ENCODE assay signal across 28 mouse cellular contexts in the genomic region with DNA sequence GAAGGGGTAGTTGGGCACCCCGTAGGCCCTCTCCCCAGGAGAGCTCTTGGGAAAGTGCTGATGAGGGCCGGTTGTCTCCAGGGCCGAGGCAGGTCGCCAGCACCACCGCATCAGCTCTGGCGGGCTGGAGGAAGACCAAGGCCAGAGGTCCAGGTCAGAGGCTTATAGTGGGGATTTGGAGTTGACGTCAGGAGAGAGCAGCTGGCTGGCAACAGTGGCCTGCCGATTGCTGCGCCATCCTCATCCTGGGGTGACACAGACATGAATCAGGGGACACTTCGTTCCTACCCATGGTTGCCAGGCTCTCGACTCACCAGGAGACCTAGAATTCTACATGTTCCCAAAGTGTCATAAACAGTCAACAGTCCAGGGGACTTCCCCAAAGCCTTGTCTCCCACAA. TPM values are rescaled to one million over a fixed set of nuclear protein-coding genes. Genes with fewer than 3 reads are reported as not detected.
A peak's percentile ranks its signal among the peaks of the same experiment; 100 is the strongest.
DNase-seq lines count a peak whose midpoint lies in the region; ATAC-seq and TF ChIP-seq lines count a peak whose summit lies in the region.
"Had no signal": no experiment of that assay in that cellular context is flagged by ENCODE, and none has a peak within 500 bp of the region (broad histone marks: within the 10 kb centered on the region; RNA-seq: fewer than 3 reads in every experiment).

No protein-coding gene starts in this region.

- WGBS in midbrain, embryonic 11.5 days: 87% methylated on average over 11 of the region's 11 CpGs
- 88% methylated on average over 11 of the region's 11 CpGs for WGBS in midbrain, postnatal 0 days
- 86% methylated on average over 11 of the region's 11 CpGs for WGBS in intestine, embryonic 16.5 days

- no peak overlapping the region for H3K4me3 ChIP-seq in gastrocnemius, adult 2 months
- no peak overlapping the region for H3K4me3 ChIP-seq in midbrain, embryonic 11.5 days (ENCODE audit: low read depth, low read length)
- H3K4me3 ChIP-seq in midbrain, postnatal 0 days (ENCODE audit: low read depth, low read length): no peak overlapping the region
- no peak overlapping the region for H3K4me3 ChIP-seq in intestine, embryonic 16.5 days (ENCODE audit: low read length)
- H3K4me3 ChIP-seq: embryonic facial prominence, embryonic 12.5 days; embryonic facial prominence, embryonic 15.5 days; hindbrain, embryonic 13.5 days; intestine, embryonic 15.5 days had no signal

- peak; percentile 27 for DNase-seq in adrenal gland, postnatal 25 days
- no peak for DNase-seq in adrenal gland, postnatal 10 days
- DNase-seq in gastrocnemius, adult 2 months: peak; percentile 66
- DNase-seq in gastrocnemius, postnatal 10 days: no peak
- DNase-seq in midbrain, embryonic 11.5 days (ENCODE audit: low spot score, missing footprints): peak; percentile 73
- DNase-seq in midbrain, postnatal 0 days (ENCODE audit: low spot score): no peak
- peak; percentile 52 for DNase-seq in skeletal muscle tissue, adult 2 months (ENCODE audit: low read depth, low spot score)
- DNase-seq: adrenal gland, postnatal 14 days; cerebellum, adult 11 months; cerebellum, adult 2 months; cerebellum, adult 9-11 months; cerebellum, postnatal 25 days; forebrain, postnatal 0 days; heart, adult 11 months; kidney, adult 18-20 months had no signal

- H3K27me3 ChIP-seq in midbrain, embryonic 11.5 days (ENCODE audit: control insufficient read depth, insufficient read depth, low read length): no peaks in the 10 kb centered on the region
- H3K27me3 ChIP-seq in midbrain, postnatal 0 days (ENCODE audit: insufficient read depth, low read length): no peaks in the 10 kb centered on the region
- no peaks in the 10 kb centered on the region for H3K27me3 ChIP-seq in intestine, embryonic 16.5 days (replicated peaks; ENCODE audit: control insufficient read depth, insufficient read depth, low read length)
- H3K27me3 ChIP-seq: embryonic facial prominence, embryonic 12.5 days; embryonic facial prominence, embryonic 15.5 days; hindbrain, embryonic 13.5 days; intestine, embryonic 15.5 days had no signal

- no peaks in the 10 kb centered on the region for H3K4me1 ChIP-seq in midbrain, embryonic 11.5 days (ENCODE audit: control insufficient read depth, insufficient read depth, low read length)
- no peaks in the 10 kb centered on the region for H3K4me1 ChIP-seq in midbrain, postnatal 0 days (ENCODE audit: insufficient read depth, low read length)
- H3K4me1 ChIP-seq in intestine, embryonic 16.5 days (ENCODE audit: control insufficient read depth, insufficient read depth, low read length): no peaks in the 10 kb centered on the region
- H3K4me1 ChIP-seq: embryonic facial prominence, embryonic 12.5 days; embryonic facial prominence, embryonic 15.5 days; hindbrain, embryonic 13.5 days; intestine, embryonic 15.5 days had no signal

- ATAC-seq in midbrain, embryonic 11.5 days (ENCODE audit: low FRiP score): no peak
- ATAC-seq in midbrain, postnatal 0 days (ENCODE audit: low FRiP score): no peak
- no peak for ATAC-seq in intestine, embryonic 16.5 days
- ATAC-seq: activated CD4-positive, CD25-positive, alpha-beta regulatory T cell, adult 4 months; forebrain, embryonic 14.5 days; forebrain, postnatal 0 days; hindbrain, embryonic 16.5 days; intestine, embryonic 15.5 days had no signal

- H3K27ac ChIP-seq in gastrocnemius, adult 2 months: peak overlapping the region; percentile 35; the same call in 1 of the 2 replicates
- H3K27ac ChIP-seq in midbrain, embryonic 11.5 days (ENCODE audit: low read depth, low read length): no peak overlapping the region
- H3K27ac ChIP-seq in midbrain, postnatal 0 days (ENCODE audit: low read depth, low read length): no peak overlapping the region
- H3K27ac ChIP-seq in intestine, embryonic 16.5 days (ENCODE audit: low read length): no peak overlapping the region
- H3K27ac ChIP-seq: embryonic facial prominence, embryonic 12.5 days; embryonic facial prominence, embryonic 15.5 days; hindbrain, embryonic 13.5 days; intestine, embryonic 15.5 days had no signal

- intact Hi-C loops in gastrocnemius, adult 2 months (cut with DNase I): no loop called here

- no peak for TF ChIP-seq CTCF in gastrocnemius, adult 2 months (IDR thresholded peaks at IDR 0.05)
- TF ChIP-seq CTCF in midbrain, postnatal 0 days (IDR thresholded peaks at IDR 0.05): no peak

- no peaks in the 10 kb centered on the region for H3K36me3 ChIP-seq in midbrain, embryonic 11.5 days (ENCODE audit: control insufficient read depth, insufficient read depth, low read length)
- H3K36me3 ChIP-seq in midbrain, postnatal 0 days (ENCODE audit: insufficient read depth, low read length): no peaks in the 10 kb centered on the region
- no peaks in the 10 kb centered on the region for H3K36me3 ChIP-seq in intestine, embryonic 16.5 days (ENCODE audit: control insufficient read depth, insufficient read depth, low read length)
- H3K36me3 ChIP-seq: embryonic facial prominence, embryonic 12.5 days; embryonic facial prominence, embryonic 15.5 days; hindbrain, embryonic 13.5 days; intestine, embryonic 15.5 days had no signal

- H3K4me2 ChIP-seq in midbrain, embryonic 11.5 days: no peak overlapping the region
- no peak overlapping the region for H3K4me2 ChIP-seq in midbrain, postnatal 0 days (ENCODE audit: low read depth, low read length, poor library complexity, severe bottlenecking)
- no peak overlapping the region for H3K4me2 ChIP-seq in intestine, embryonic 16.5 days (ENCODE audit: low read depth, low read length)
- H3K4me2 ChIP-seq: embryonic facial prominence, embryonic 12.5 days; embryonic facial prominence, embryonic 15.5 days; heart, embryonic 11.5 days; hindbrain, embryonic 13.5 days; intestine, embryonic 15.5 days had no signal

- H3K9me3 ChIP-seq in midbrain, embryonic 11.5 days (ENCODE audit: control insufficient read depth, low read length): no peaks in the 10 kb centered on the region
- no peaks in the 10 kb centered on the region for H3K9me3 ChIP-seq in midbrain, postnatal 0 days (ENCODE audit: low read length)
- no peaks in the 10 kb centered on the region for H3K9me3 ChIP-seq in intestine, embryonic 16.5 days (ENCODE audit: control insufficient read depth, low read length)
- H3K9me3 ChIP-seq: embryonic facial prominence, embryonic 12.5 days; embryonic facial prominence, embryonic 15.5 days; hindbrain, embryonic 13.5 days; intestine, embryonic 15.5 days had no signal

- H3K9ac ChIP-seq in midbrain, embryonic 11.5 days (ENCODE audit: low read length): no peak overlapping the region
- no peak overlapping the region for H3K9ac ChIP-seq in midbrain, postnatal 0 days (replicated peaks; ENCODE audit: low read length, poor library complexity, severe bottlenecking)
- no peak overlapping the region for H3K9ac ChIP-seq in intestine, embryonic 16.5 days (ENCODE audit: low read depth, low read length)
- H3K9ac ChIP-seq: embryonic facial prominence, embryonic 12.5 days; embryonic facial prominence, embryonic 15.5 days; forebrain, postnatal 0 days; hindbrain, embryonic 13.5 days; intestine, embryonic 15.5 days had no signal

RNA-seq across cellular contexts. Expression of a gene that starts 5.3 kb away (rescaled TPM):
- total RNA-seq in adrenal gland, postnatal 25 days (2021): 0.46 and 0.48 TPM in 2 replicates
- 1 to 10 TPM; 2.1 to 5.8 TPM for total RNA-seq in adrenal gland, postnatal 10 days (2021)
- 10 to 100 TPM; 49.9 to 89.8 TPM for total RNA-seq in gastrocnemius, adult 2 months (2021)
- 10 to 100 TPM; 70.3 to 75.2 TPM for total RNA-seq in gastrocnemius, postnatal 10 days (2021)
- polyA plus RNA-seq in midbrain, embryonic 11.5 days (2014; fragmentation: Nextera tagmentation; extraction: Ambion mirVana): 0.10 and 0.26 TPM in 2 replicates
- 0.09 and 0.16 TPM in 2 replicates for total RNA-seq in midbrain, postnatal 0 days (2014; rRNA removed)
- 0.10 TPM in 1 of 2 replicates, not detected in the other for polyA plus RNA-seq in midbrain, postnatal 0 days (2015; fragmentation: Nextera tagmentation; extraction: Ambion mirVana)
- 0.37 and 0.38 TPM in 2 replicates for polyA plus RNA-seq in intestine, embryonic 16.5 days (2015; fragmentation: Nextera tagmentation; extraction: Ambion mirVana)
- polyA plus RNA-seq: activated CD4-positive, CD25-positive, alpha-beta regulatory T cell, adult 4 months; forebrain, embryonic 11.5 days had no signal

RNA-seq across cellular contexts. Expression of a gene that starts 10.1 kb away (rescaled TPM):
- 2.7 and 5.9 TPM in 2 replicates for total RNA-seq in adrenal gland, postnatal 25 days (2021)
- total RNA-seq in adrenal gland, postnatal 10 days (2021): 1 to 10 TPM; 1.0 to 2.2 TPM
- 1 to 10 TPM in 1 of 2 experiments, under 1 TPM in 1; 0.67 to 1.4 TPM for total RNA-seq in gastrocnemius, adult 2 months (2021)
- 1 to 10 TPM; 1.1 to 1.3 TPM for total RNA-seq in gastrocnemius, postnatal 10 days (2021)
- polyA plus RNA-seq in midbrain, embryonic 11.5 days (2014; fragmentation: Nextera tagmentation; extraction: Ambion mirVana): 0.52 and 0.73 TPM in 2 replicates
- total RNA-seq in midbrain, postnatal 0 days (2014; rRNA removed): 0.11 TPM in 1 of 2 replicates, not detected in the other
- 0.31 and 0.45 TPM in 2 replicates for polyA plus RNA-seq in midbrain, postnatal 0 days (2015; fragmentation: Nextera tagmentation; extraction: Ambion mirVana)
- polyA plus RNA-seq in intestine, embryonic 16.5 days (2015; fragmentation: Nextera tagmentation; extraction: Ambion mirVana): 7.1 and 9.0 TPM in 2 replicates
- polyA plus RNA-seq: activated CD4-positive, CD25-positive, alpha-beta regulatory T cell, adult 4 months; cerebellum, adult 2 months had no signal

RNA-seq across cellular contexts. Expression of a gene that starts 34.2 kb away (rescaled TPM):
- total RNA-seq in adrenal gland, postnatal 25 days (2021): not detected in 2 replicates
- total RNA-seq in adrenal gland, postnatal 10 days (2021): under 1 TPM in 1 of 2 experiments, not detected in 1; 0.09 TPM
- total RNA-seq in gastrocnemius, adult 2 months (2021): not detected
- under 1 TPM; 0.12 to 0.27 TPM for total RNA-seq in gastrocnemius, postnatal 10 days (2021)
- polyA plus RNA-seq in midbrain, embryonic 11.5 days (2014; fragmentation: Nextera tagmentation; extraction: Ambion mirVana): 0.08 and 0.11 TPM in 2 replicates
- 0.19 and 0.27 TPM in 2 replicates for total RNA-seq in midbrain, postnatal 0 days (2014; rRNA removed)
- 0.23 TPM in 2 replicates for polyA plus RNA-seq in midbrain, postnatal 0 days (2015; fragmentation: Nextera tagmentation; extraction: Ambion mirVana)
- 0.07 and 0.09 TPM in 2 replicates for polyA plus RNA-seq in intestine, embryonic 16.5 days (2015; fragmentation: Nextera tagmentation; extraction: Ambion mirVana)
- total RNA-seq: adrenal gland, postnatal 14 days; heart, adult 8-10 months had no signal
- polyA plus RNA-seq: activated CD4-positive, CD25-positive, alpha-beta regulatory T cell, adult 4 months; heart, embryonic 14.5 days; heart, postnatal 0 days had no signal

RNA-seq across cellular contexts. Expression of a gene that starts 42.5 kb away (rescaled TPM):
- 108 and 115 TPM in 2 replicates for total RNA-seq in adrenal gland, postnatal 25 days (2021)
- total RNA-seq in adrenal gland, postnatal 10 days (2021): 10 to 100 TPM; 82.9 to 83.7 TPM
- total RNA-seq in gastrocnemius, adult 2 months (2021): 10 to 100 TPM; 38.3 to 44.6 TPM
- 10 to 100 TPM; 48.2 to 49.3 TPM for total RNA-seq in gastrocnemius, postnatal 10 days (2021)
- polyA plus RNA-seq in midbrain, embryonic 11.5 days (2014; fragmentation: Nextera tagmentation; extraction: Ambion mirVana): 163 and 169 TPM in 2 replicates
- total RNA-seq in midbrain, postnatal 0 days (2014; rRNA removed): 58.5 and 97.5 TPM in 2 replicates
- polyA plus RNA-seq in midbrain, postnatal 0 days (2015; fragmentation: Nextera tagmentation; extraction: Ambion mirVana): 114 and 116 TPM in 2 replicates
- polyA plus RNA-seq in intestine, embryonic 16.5 days (2015; fragmentation: Nextera tagmentation; extraction: Ambion mirVana): 102 and 112 TPM in 2 replicates

RNA-seq across cellular contexts. Expression of a gene that starts 57.7 kb away (rescaled TPM):
- 160 and 211 TPM in 2 replicates for total RNA-seq in adrenal gland, postnatal 25 days (2021)
- 100 to 1,000 TPM in 1 of 2 experiments, 10 to 100 TPM in 1; 49.5 to 137 TPM for total RNA-seq in adrenal gland, postnatal 10 days (2021)
- 1 to 10 TPM; 4.4 to 7.9 TPM for total RNA-seq in gastrocnemius, adult 2 months (2021)
- total RNA-seq in gastrocnemius, postnatal 10 days (2021): 10 to 100 TPM; 19.8 to 21.4 TPM
- 300 and 322 TPM in 2 replicates for polyA plus RNA-seq in midbrain, embryonic 11.5 days (2014; fragmentation: Nextera tagmentation; extraction: Ambion mirVana)
- 105 and 119 TPM in 2 replicates for total RNA-seq in midbrain, postnatal 0 days (2014; rRNA removed)
- 111 and 113 TPM in 2 replicates for polyA plus RNA-seq in midbrain, postnatal 0 days (2015; fragmentation: Nextera tagmentation; extraction: Ambion mirVana)
- 98.7 and 105 TPM in 2 replicates for polyA plus RNA-seq in intestine, embryonic 16.5 days (2015; fragmentation: Nextera tagmentation; extraction: Ambion mirVana)

Comparison
In these comparisons a context has a peak if more than half of its experiments do, and no peak if none do; other contexts are left out.
1. DNase-seq: peak in adrenal gland, postnatal 25 days (single experiment), gastrocnemius, adult 2 months (single experiment), midbrain, embryonic 11.5 days (single experiment) and skeletal muscle tissue, adult 2 months (single experiment); none in adrenal gland, postnatal 10 days (single experiment), gastrocnemius, postnatal 10 days (single experiment) and midbrain, postnatal 0 days (single experiment).
2. RNA of a gene that starts 5.3 kb away (total RNA-seq): 49.9 to 89.8 TPM in gastrocnemius, adult 2 months and 70.3 to 75.2 TPM in gastrocnemius, postnatal 10 days; 2.1 to 5.8 TPM in adrenal gland, postnatal 10 days, 0.46 to 0.48 TPM in adrenal gland, postnatal 25 days and 0.09 to 0.16 TPM in midbrain, postnatal 0 days; every median in the first group is over 4 times any median in the second.